Mouse (Mus musculus) neural tube, embryonic 10.5 days (tissue): ENCODE measurements at regions not wholly inside any gene's neighbourhood (a gene's known extent, or its start where the extent isn't known, plus 50 kb on each side); places are given as distances from the start of the nearest gene placed in this dataset.

Experiments used
- DNase-seq: peaks from one replicate; pipeline ENCODE4 v3.0.0-alpha.2; 2017; ENCODE audit warnings: low spot score; ENCODE audit errors: extremely low spot score

DNA sequence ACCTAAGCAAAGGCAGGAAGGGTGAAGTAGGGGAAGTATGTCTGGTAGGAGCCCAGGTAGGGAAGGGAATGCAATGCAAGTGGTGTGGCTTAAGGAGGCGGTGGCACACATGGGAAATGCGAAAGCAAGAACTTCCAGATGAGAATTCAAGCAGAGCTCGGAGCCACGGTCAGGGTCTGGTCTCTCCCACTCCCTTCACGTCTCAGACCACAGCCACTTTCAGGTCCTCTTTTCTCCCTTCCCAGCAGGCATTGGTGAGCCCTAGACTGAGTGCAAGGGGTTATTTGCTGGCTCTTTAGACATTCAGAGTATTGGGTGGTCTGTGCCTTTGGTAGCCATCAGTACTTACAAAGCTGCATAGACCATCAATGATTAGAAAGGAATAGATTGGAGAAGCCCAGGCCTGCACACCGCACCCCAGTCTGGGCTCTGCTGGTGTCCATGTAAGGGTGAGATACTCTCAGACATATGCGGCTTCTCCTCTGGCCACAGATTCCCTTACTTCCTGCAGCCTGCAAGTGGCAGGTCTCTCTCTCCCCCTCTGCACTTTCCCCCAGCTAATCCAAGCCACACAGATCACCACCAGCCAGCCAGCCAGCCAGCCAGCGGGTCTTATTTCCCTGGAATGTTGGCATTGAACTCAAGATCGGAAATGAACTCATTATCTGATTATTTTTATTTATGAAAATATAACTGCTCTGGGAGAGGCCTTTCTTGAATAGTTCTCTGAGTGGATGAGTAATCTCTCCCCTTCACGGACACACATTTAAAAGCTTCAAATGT is 113.6 kb downstream of the Zfp36l2 start:
- no peak for DNase-seq

DNA sequence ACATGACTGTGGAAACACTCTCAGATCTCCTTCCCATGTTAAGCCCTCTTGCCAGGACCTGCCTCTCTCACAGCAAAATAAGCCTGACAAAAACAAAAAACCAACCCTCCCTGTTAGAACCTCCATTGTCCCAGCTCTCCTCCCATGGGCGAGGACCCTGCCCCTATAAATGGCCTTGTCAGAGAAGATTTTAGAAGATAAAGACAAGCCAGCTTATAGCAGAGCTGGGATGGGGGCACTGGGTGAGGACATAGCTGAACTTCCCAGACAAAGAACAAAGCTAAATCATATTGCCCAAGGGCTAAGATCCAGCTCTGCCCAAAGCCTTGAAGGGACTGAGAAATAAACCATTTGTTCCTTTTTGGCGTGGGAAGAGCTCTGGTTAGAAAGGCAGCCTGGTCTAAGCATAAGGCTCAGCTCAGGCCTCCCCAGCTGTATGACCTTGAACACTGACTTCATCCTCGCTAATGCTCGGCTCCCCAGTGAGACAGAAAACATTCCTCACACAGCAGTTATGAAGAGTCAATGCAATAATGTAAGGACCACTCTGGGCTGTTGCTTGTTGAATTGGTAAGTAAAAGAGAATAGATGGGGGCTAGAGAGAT is 115.2 kb downstream of the Zfp36l2 start:
- DNase-seq: no peak

DNA sequence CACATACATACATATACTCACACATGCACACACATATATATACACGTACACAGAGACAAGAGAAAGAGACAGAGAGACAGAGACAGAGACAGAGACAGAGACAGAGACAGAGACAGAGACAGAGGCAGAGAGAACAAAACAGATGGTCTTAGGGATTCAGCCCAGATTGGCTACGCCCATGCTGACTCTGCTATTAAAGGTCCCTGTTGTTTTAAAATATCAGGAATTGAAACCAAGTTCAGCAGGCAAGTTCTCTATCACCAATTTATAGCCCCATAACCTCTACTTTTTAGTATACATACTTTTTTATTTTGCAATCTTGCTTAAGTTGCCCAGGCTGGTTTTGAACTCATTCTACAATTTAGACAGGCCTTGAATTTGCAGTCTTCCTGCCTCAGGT is 115.9 kb downstream of the Zfp36l2 start:
- no peak for DNase-seq

DNA sequence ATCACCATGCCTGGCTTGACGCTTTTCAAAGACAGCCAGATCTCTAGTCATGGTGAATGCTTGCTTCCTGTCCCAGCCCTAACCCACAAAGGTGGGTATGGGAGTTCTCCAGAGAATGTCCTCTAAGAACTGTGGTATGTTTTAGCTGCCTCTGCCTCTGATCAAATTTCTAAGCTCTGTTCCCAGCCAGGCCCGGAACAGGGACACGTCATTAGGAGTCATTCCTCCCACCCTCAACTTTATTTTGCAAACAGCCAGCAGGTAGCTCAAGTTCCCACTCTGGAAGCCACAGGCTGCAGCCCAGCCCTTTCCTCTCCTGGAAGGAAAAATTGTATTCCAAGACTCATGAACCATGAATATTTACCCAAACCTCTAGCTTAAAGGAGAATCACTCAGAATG is 117.2 kb downstream of the Zfp36l2 start:
- DNase-seq: no peak

DNA sequence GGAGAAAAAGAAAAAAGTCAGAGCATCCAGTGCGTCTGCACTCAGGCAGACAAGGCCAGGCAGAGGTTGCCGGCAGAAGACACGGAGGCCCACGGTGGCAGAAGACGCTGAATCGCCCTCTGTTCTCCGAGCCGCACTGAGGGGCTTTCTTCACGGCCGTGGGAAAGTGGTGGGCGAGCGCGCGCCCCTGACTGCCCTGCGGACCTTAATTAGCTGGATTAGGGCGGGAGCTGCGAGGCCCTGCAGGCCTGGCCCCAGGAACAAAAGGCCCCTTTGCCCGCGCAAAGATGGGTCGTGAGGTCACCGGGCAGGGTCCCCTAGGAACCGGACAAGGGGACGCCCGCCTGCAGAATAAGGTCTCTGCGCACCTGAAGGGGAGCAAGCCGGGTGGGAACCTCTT is 120.6 kb downstream of the Zfp36l2 start:
- DNase-seq: no peak

DNA sequence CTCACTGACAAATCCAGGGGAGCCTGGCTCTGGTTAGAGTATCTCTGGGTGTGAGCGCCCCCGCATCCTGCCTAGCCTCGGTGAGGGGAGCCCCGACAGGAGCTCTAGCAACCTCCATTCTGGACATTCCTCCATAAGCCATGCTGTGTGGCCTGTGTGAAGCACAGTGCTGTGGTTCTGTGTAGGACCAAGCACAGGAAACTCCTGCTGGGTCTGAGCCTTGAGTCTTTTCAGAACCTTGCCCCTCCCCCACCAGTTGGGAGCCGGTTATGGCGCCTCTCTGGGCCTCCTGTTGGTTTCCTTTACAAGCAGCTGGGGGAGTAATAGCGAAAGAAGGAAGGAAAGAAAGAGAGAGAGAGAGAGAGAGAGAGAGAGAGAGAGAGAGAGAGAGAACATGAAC is 124.0 kb downstream of the Zfp36l2 start:
- no peak for DNase-seq

DNA sequence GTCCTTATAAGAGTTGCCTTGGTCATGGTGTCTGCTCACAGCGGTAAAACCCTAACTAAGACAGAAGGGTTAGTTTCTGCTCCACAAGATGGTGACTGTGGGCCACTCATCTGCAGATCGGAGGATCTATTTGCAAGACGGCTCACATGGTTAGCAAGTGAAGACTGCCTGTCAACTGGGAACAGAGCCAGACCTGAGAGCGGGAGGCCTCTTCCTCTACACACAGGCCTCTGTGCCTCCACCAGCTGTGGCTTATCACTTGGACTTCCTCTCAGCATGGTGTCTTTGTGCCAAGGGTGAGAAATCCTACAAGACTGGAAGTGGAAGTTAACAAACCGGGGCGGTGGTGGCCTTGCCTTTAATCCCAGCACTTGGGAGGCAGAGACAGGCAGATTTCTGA is 126.1 kb downstream of the Zfp36l2 start:
- DNase-seq: no peak

DNA sequence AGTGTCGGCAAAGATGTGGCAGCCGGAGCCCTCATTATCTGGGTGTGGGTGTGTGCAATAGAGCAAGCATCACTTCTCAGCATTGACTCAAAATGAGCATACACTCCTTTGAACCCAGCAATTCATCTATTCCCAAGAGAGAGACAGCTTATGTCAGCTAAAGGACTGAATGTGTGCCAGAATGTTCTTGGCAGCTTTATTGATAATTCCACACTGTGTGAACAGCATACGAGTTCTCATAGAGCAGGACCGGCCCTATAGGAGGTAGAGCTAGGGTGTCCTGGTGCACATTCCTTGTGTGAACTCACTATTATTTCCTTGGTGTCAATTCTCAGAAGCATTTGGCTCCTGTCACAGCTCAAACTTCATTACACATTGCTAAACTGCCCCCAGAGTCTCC is 131.3 kb downstream of the Zfp36l2 start:
- DNase-seq: no peak

DNA sequence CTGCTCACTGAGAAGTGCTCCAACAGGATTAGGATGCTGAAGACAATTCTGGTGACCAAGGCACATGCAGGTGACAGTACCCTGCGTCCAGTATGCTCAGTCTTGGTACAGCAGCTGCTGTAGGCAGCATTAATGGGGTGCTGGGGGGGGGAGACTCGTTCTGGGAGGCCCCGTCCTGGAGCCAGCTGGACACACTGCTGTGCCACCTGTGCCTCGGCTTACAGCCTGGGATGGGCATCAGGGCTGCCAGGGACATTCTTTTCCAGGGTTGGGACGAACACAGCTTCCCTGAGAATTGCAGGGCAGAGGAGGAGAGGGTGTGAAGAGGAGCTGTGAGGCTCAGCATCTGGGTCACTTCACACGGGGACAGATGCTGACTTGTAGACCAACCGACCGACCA is 135.3 kb downstream of the Zfp36l2 start:
- no peak for DNase-seq

DNA sequence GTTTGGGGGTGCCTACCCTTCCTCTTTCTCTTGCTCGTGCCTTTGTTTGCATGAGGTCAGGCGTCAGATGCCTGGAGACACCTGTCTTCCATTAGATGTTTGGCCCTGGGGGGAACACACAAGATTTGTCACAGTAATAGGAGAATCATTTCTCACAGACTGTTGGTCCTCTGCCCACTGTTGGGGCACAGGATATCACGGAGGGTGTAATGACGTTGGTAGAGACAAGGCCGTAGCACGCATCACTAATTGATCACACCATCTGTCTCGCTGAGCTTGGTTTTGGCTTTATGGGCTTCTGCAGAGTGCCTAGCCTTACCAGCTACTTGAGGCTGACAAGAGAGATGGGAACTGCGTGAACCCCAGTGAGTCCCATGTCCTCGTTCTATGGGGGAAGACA is 136.5 kb downstream of the Zfp36l2 start:
- no peak for DNase-seq

DNA sequence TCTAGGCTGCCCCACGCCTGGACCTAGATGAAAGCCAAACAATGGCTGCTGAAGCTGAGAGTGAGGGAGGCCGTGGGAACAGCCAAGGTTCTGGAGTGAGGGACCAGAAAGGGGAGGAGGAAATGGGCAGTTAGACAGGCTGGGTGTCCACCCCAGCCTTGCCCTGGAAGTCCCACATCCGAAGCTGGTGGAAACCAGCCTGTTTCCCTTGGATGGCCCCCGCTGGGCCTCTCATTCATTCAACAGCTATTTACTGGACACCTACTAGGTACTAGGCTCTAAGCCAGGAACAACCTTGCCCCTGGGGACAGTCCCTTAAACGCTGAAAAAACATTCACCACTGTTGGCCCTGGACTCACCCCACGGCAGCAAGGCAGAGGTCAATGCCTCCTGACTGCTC is 139.2 kb downstream of the Zfp36l2 start:
- DNase-seq: no peak

DNA sequence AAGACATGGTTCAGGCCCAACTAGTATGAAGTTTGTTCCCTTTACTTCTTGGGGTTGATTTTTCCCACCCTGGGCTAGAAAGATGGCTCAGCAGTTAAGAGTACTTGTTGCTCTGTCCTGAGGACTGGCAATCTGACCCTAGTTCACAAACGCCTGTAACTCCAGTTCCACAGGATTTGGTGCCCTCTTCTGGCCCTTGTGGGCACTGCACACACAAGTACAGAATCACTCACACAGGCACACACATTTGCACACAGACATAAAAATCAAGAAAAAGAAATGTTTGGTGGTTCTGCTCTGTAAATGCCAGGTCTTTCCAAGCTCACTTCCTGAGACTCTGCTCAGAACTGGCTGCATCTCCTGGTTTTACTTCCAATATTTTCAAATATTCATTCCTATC is 140.2 kb downstream of the Zfp36l2 start:
- DNase-seq: no peak

DNA sequence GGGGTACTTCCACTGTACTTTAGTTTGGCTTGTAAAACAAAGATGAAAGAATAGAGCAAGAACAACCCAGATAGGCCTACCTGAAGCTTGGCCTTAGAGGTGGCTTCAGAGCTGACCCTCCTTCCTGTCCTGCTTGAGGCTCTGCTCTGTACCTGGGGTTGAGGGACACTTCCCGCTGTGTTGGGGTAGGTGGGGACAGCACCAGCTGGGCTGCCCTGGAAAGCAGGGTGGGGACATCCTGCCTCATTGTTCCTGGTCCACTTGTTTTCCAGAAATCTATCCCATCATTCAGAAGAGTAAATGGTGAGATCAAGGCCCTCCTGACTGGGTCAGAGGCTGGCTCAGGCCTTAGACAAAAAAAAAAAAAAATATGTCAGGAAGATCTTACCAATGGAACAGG is 141.9 kb downstream of the Zfp36l2 start:
- DNase-seq: no peak

DNA sequence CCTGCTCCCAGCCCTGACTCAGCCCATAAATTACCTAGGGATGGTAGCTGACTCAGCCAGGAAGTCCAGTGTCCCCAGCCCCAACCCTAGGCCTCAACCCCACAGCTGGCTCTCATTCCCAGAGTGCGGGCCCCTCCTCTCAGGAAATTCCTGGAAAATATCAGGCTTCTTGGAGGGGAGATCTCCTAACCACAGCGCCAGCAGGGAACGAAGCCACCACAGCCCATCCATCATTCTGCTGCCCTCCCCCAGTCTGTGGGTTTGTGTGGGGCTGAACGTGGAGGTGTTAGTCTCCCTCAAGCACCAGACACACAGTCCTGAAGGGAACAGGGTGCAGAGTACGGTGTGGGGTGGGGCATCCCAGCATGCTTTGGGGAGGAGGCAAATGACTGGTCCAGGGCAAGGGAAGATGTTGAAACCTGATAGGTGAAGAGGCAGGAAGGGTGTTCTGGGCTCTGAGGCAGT is 143.2 kb downstream of the Zfp36l2 start:
- DNase-seq: peak; percentile 65

DNA sequence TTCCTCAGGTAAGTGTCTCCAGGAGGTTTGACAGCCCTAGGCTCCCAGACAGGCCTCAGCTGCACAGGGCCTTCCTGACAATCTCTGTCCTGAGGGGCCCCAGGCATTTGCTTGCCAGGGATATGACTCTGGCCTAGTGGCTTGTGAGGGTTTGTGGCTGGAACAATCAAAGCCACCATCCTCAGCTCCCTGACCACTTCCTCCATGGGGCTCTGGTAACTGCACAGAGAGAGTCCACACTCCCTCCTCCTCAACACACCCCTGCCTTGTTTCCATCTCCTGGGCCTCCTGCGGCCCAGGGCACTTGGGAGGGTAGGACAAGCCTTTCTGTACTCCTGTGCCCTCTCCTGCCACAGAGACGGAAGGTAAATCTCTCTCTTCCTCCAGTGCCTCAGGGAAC is 144.6 kb downstream of the Zfp36l2 start:
- DNase-seq: no peak

DNA sequence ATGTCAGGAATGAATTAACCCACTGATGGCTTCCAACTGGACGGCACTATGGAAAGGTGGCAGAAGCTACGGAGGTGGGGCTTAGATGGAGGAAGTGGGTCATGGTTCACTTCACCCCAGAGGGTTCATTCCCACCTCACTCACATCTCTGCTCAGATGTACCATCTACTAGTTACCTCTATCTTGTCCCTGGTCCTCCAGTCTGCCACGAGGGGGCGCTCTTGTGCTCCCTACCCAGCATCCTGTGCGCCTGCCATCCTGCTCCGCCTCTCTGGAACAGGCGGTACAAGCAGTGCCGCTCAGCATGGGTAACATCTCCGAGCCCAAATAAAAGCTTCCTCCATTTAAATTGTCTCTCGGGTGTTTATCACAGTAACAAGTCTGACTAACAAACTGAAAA is 148.3 kb downstream of the Zfp36l2 start:
- no peak for DNase-seq

DNA sequence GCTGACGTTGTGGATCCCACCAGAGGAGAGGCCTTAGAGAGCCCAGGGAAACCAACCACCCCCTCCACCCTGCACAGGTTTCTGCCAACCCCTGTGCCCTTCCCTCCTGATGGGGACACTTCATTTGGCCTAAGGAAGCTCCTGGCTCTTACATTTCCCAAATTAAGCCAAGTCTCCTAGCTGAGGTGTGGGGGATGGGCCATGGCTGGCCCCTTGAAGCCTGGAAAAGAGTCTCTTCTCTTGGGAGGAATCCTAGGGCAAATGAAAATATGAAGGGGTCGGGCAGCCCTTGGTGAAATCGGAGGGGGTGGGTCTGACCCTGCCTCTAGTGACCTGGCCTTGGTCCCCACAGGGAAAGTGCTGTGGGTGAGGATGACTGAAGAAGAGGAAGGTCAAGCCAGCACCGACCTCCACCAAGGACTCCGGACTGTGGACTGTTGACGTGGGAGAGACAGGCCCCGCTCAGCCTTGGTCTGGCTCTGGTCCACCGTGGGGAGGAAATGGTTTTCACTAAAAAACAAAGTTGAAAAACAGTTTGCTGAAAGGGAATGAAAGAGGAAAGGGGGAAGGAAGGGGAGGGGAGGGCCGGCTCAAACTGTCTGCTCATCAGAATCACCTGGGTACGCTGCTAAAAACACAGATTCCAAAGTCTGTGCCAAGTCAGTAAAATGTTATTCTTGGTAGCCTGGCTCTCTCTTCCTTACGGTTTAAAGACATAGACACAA is 150.0 kb downstream of the Zfp36l2 start:
- no peak for DNase-seq

DNA sequence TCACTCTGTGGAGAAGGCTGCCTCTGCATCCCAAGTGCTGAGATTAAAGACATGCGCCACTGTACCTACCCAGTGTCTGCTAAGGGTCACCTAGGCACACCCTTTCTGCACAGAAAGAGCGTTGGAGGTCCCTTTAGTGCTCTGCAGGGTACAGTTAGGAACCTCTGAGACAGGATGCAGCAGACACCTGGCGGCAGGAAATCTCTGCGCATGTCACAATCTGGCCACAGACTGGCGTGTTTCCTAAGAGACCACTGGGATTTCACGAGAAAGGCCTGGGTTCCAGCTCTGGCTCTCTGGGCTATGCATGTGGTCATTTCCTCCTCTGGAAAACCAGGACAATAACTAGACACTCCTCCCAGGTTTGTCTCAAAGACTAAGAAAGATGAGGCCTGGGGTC is 151.7 kb downstream of the Zfp36l2 start:
- no peak for DNase-seq

DNA sequence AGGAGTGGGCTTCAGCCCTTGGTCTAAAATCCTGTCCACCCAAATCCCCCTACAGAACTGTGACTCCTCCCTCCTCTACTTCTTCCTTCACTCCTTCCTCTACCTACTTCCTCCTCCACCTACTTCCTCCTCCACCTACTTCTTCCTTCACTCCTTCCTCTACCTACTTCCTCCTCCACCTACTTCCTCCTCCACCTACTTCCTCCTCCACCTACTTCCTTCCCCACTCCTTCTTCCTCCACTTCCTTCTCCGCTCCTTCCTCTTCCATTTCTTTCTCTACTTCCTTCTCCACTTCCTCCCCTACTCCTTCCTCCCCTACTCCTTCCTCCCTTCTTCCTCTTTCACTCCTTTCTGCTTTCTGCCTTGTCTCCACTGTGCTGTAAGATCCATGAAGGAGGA is 152.9 kb downstream of the Zfp36l2 start:
- DNase-seq: no peak

DNA sequence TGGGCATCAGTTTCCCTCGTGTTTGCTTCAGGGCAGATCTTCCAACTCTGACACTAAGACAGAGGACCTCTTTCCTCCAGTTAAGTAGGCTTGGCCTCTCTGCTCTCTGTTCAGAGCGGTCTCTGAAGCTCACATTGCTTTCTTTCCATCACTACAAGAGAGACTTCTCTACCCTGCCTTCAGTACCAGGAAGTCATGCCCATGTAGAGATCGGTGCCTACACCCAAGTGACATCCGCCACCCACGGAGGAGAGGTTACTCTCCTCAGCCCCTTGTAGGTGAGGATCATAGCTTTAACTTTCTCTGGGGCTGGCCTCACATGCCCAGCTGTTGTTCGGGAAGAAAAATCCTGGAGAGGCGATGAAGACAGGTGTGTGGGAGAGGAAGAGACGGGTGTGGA is 155.3 kb downstream of the Zfp36l2 start:
- no peak for DNase-seq

DNA sequence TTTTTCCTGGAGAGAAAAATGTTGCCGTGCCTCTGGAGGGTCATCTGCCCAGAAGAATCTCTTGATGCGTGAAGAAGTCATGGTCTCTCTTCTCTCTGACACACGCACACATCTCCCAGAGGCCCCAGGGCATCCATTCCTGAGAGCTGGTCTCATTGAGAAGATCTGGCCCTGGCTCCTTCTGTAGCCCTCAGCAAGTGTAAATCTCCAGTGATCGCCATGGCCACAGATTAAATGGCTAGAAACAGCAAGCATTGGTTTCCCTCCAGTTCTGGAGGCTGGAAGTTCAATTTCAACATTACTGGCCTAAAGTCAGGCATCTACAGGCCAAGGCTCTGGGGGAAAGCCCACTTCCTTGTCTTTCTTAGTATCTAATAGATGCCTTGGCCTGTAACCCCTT is 155.9 kb downstream of the Zfp36l2 start:
- DNase-seq: no peak

DNA sequence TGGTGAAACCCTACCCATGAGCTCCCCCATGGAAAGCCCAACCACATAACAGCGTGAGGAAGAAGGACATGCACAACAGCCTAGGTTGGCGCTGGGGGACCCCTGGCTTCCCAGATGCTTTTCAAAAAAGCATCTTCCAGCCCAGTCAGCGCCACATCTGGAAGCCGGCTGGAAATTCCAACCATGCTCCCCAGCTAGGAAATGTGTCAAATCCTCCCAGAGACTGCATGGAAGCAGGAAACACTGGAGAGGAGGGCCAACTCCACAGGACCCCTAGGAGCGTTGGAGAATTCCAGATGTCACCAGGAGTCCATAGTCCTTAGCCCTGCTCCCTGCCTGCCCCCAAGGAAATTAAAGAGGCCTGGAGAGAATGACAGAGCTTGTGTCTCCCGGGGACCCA is 156.4 kb downstream of the Zfp36l2 start:
- DNase-seq: peak; percentile 58

DNA sequence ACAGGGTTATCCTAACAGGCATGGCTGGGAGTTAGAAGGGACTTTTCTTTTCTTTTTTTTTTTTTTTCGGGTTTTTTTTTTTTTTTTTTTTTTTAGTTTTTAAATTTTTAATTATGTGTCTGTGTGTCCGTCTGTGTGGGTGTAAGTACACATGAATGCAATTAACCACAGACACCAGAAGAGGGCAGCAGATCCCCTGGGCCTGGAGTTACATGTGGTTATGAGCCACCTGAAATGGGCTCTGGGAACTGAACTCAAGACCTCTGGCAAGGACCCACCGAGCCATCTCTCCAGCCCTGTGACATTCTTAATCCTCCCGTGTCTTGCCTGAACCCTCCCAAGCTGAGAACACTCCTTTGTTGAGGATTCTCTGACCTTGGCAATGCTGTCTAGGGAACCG is 157.0 kb downstream of the Zfp36l2 start:
- DNase-seq: no peak
